Mouse (Mus musculus): ENCODE measurements around the gene Syt9. TPM values are rescaled to one million over a fixed set of nuclear protein-coding genes. Genes with fewer than 3 reads are reported as not detected.

Syt9 gene
- total and polyA plus RNA-seq, 2 experiments from 2014 or later, result 14.2 to 35.2 TPM

GRCm38 (mm10) chr7:107596753-107597152, 226.2 kb downstream of the Syt9 start:
- H3K36me3 ChIP-seq (ENCODE audit: insufficient read depth, low read length), result no peaks in the 10 kb centered on the region
- H3K9me3 ChIP-seq (ENCODE audit: low read length), result no peaks in the 10 kb centered on the region
- no peak overlapping the region for H3K4me3 ChIP-seq (ENCODE audit: low read depth, low read length)
- no peaks in the 10 kb centered on the region for H3K27me3 ChIP-seq (ENCODE audit: insufficient read depth, low read length)
- H3K27ac ChIP-seq (ENCODE audit: low read depth, low read length), result no peak overlapping the region
- no peak overlapping the region for H3K4me2 ChIP-seq (ENCODE audit: low read depth, low read length, poor library complexity, severe bottlenecking)
- ATAC-seq (ENCODE audit: low FRiP score) (no peak), DNase-seq (ENCODE audit: low spot score) (no peak)
- no peak for TF ChIP-seq CTCF (IDR thresholded peaks at IDR 0.05)
- H3K4me1 ChIP-seq (ENCODE audit: insufficient read depth, low read length), result no peaks in the 10 kb centered on the region
- H3K9ac ChIP-seq (replicated peaks; ENCODE audit: low read length, poor library complexity, severe bottlenecking), result no peak overlapping the region

GRCm38 (mm10) chr7:107597956-107598355, 227.4 kb downstream of the Syt9 start:
- no peak for ATAC-seq (ENCODE audit: low FRiP score)
- no peak overlapping the region for H3K4me3 ChIP-seq (ENCODE audit: low read depth, low read length)
- no peak overlapping the region for H3K4me2 ChIP-seq (ENCODE audit: low read depth, low read length, poor library complexity, severe bottlenecking)
- no peaks in the 10 kb centered on the region for H3K27me3 ChIP-seq (ENCODE audit: insufficient read depth, low read length)
- H3K4me1 ChIP-seq (ENCODE audit: insufficient read depth, low read length), result no peaks in the 10 kb centered on the region
- no peak for DNase-seq (ENCODE audit: low spot score)
- no peaks in the 10 kb centered on the region for H3K36me3 ChIP-seq (ENCODE audit: insufficient read depth, low read length)
- H3K27ac ChIP-seq (ENCODE audit: low read depth, low read length), result no peak overlapping the region
- no peak overlapping the region for H3K9ac ChIP-seq (replicated peaks; ENCODE audit: low read length, poor library complexity, severe bottlenecking)
- 87% methylated on average over 3 of the region's 3 CpGs for WGBS
- H3K9me3 ChIP-seq (ENCODE audit: low read length), result no peaks in the 10 kb centered on the region
- no peak for TF ChIP-seq CTCF (IDR thresholded peaks at IDR 0.05)

Other genes with a start within 250 kb of the Syt9 start
- gene Olfr715, start 239.6 kb upstream of the Syt9 start, total RNA-seq (2014; rRNA removed), result not detected in 2 replicates
- not detected in 2 replicates for gene Olfr715, start 239.6 kb upstream of the Syt9 start, polyA plus RNA-seq (2015; fragmentation: Nextera tagmentation; extraction: Ambion mirVana)
- gene Olfr716, start 232.4 kb upstream of the Syt9 start, total RNA-seq (2014; rRNA removed), result not detected in 2 replicates
- not detected in 2 replicates for gene Olfr716, start 232.4 kb upstream of the Syt9 start, polyA plus RNA-seq (2015; fragmentation: Nextera tagmentation; extraction: Ambion mirVana)
- gene Nlrp14, start 203.7 kb upstream of the Syt9 start, total RNA-seq (2014; rRNA removed), result not detected in 2 replicates
- gene Nlrp14, start 203.7 kb upstream of the Syt9 start, polyA plus RNA-seq (2015; fragmentation: Nextera tagmentation; extraction: Ambion mirVana), result not detected in 2 replicates
- not detected in 2 replicates for gene Rbmxl2, start 161.3 kb upstream of the Syt9 start, total RNA-seq (2014; rRNA removed)
- gene Rbmxl2, start 161.3 kb upstream of the Syt9 start, polyA plus RNA-seq (2015; fragmentation: Nextera tagmentation; extraction: Ambion mirVana), result not detected in 2 replicates
- 3.6 and 3.8 TPM in 2 replicates for gene Olfml1, start 196.7 kb downstream of the Syt9 start, total RNA-seq (2014; rRNA removed)
- 4.1 and 4.3 TPM in 2 replicates for gene Olfml1, start 196.7 kb downstream of the Syt9 start, polyA plus RNA-seq (2015; fragmentation: Nextera tagmentation; extraction: Ambion mirVana)
- gene Ppfibp2, start 224.5 kb downstream of the Syt9 start, total RNA-seq (2014; rRNA removed), result 2.6 and 2.9 TPM in 2 replicates
- gene Ppfibp2, start 224.5 kb downstream of the Syt9 start, polyA plus RNA-seq (2015; fragmentation: Nextera tagmentation; extraction: Ambion mirVana), result 1.2 and 1.6 TPM in 2 replicates

All from midbrain, postnatal 0 days (tissue).